Mouse (Mus musculus) heart, adult 8-10 months (tissue): ENCODE measurements around the gene Fads3. TPM values are rescaled to one million over a fixed set of nuclear protein-coding genes. Genes with fewer than 3 reads are reported as not detected.

Source experiments
- DNase-seq: peaks from one replicate; pipeline ENCODE4 v3.0.0; 2022; ENCODE audit warnings: low spot score
- total RNA-seq, 4 experiments: library from RNA; stranded (reverse); gene quantifications; 2 replicates each; pipeline ENCODE4 v1.2.4; 2022

Gene Fads3
- total RNA-seq, 4 experiments from 2014 or later, result 34.9 to 43.8 (median 37.4) TPM

DNA sequence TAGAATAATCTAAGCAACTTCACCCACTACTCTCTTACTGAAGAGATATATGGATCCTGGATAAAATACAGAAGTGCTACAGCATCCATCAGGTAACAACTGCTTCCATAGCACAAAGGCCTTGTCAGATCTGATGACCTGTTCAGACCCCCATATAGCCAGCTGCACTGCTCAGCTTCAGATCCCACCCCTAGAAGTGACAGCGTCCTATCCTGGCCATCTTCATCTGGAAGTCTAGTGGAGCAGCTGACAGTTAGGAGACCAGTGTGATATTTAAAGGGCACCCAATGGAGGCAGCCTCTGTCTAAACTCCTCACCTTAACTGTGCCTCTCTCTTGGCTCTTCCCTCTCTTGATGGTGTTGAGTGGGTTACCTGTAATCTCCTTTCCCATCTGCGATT, 67.3 kb downstream of the Fads3 start:
- DNase-seq, result no peak

Other genes with a start within 250 kb of the Fads3 start
- gene Scgb2a2, start 194.0 kb upstream of the Fads3 start, total RNA-seq, result not detected
- gene Incenp, start 142.0 kb upstream of the Fads3 start, total RNA-seq, result 1 to 10 TPM; 5.0 to 7.0 (median 5.1) TPM
- 1,000 to 10,000 TPM; 2,773 to 3,210 (median 2,950) TPM for gene Fth1, start 61.0 kb upstream of the Fads3 start, total RNA-seq
- gene Best1, start 39.9 kb upstream of the Fads3 start, total RNA-seq, result under 1 TPM in 2 of 4 experiments, not detected in 2; 0.14 to 0.65 TPM
- gene Rab3il1, start 39.9 kb upstream of the Fads3 start, total RNA-seq, result 1 to 10 TPM; 6.3 to 8.1 (median 7.5) TPM
- 1 to 10 TPM; 4.6 to 6.0 (median 5.1) TPM for gene Fads2, start 60.2 kb downstream of the Fads3 start, total RNA-seq
- 10 to 100 TPM; 19.6 to 26.2 (median 23.4) TPM for gene Fads1, start 141.3 kb downstream of the Fads3 start, total RNA-seq
- gene Tmem258, start 162.4 kb downstream of the Fads3 start, total RNA-seq, result 100 to 1,000 TPM; 163 to 218 (median 190) TPM
- 1 to 10 TPM; 3.5 to 5.3 (median 4.9) TPM for gene Fen1, start 162.6 kb downstream of the Fads3 start, total RNA-seq
- 1 to 10 TPM; 4.1 to 8.0 (median 7.2) TPM for gene Myrf, start 199.2 kb downstream of the Fads3 start, total RNA-seq